ENCODE assay signal across 17 mouse cellular contexts in genomic region chr14:60985077-60985476, GRCm38 (mm10).
A peak's percentile ranks its signal among the peaks of the same experiment; 100 is the strongest.
DNase-seq lines count a peak whose midpoint lies in the region; ATAC-seq and TF ChIP-seq lines count a peak whose summit lies in the region.
"Had no signal": no experiment of that assay in that cellular context is flagged by ENCODE, and none has a peak within 500 bp of the region (broad histone marks: within the 10 kb centered on the region; RNA-seq: fewer than 3 reads in every experiment).

No protein-coding gene starts in this region.

- peak; percentile 11; the same call in 1 of the 2 replicates for ATAC-seq in frontal cortex, adult (ENCODE audit: low TSS enrichment)
- no peak for ATAC-seq in lung, postnatal 0 days
- ATAC-seq in embryonic facial prominence, embryonic 12.5 days (ENCODE audit: insufficient number of reproducible peaks, insufficient read depth, low FRiP score, low TSS enrichment) = no peak
- no peak for ATAC-seq in limb, embryonic 11.5 days (ENCODE audit: insufficient number of reproducible peaks, low FRiP score, low TSS enrichment, low read depth)
- ATAC-seq: Patski had no signal

- H3K27ac ChIP-seq in lung, postnatal 0 days (ENCODE audit: low read length) = no peak overlapping the region
- 0 out of 2 replicates have a peak overlapping the region, but pooled peaks have one; percentile 30 for H3K27ac ChIP-seq in embryonic facial prominence, embryonic 12.5 days
- no peak overlapping the region for H3K27ac ChIP-seq in limb, embryonic 11.5 days (replicated peaks; ENCODE audit: low read depth, low read length)
- H3K27ac ChIP-seq: neural tube, embryonic 12.5 days had no signal

- H3K9me3 ChIP-seq in lung, postnatal 0 days (ENCODE audit: low read length) = no peaks in the 10 kb centered on the region
- no peaks in the 10 kb centered on the region for H3K9me3 ChIP-seq in embryonic facial prominence, embryonic 12.5 days
- H3K9me3 ChIP-seq in limb, embryonic 11.5 days (ENCODE audit: control insufficient read depth, low read length) = no peaks in the 10 kb centered on the region
- H3K9me3 ChIP-seq: neural tube, embryonic 12.5 days had no signal

- no peaks in the 10 kb centered on the region for H3K27me3 ChIP-seq in lung, postnatal 0 days (replicated peaks; ENCODE audit: insufficient read depth, low read length)
- no peaks in the 10 kb centered on the region for H3K27me3 ChIP-seq in embryonic facial prominence, embryonic 12.5 days
- no peaks in the 10 kb centered on the region for H3K27me3 ChIP-seq in limb, embryonic 11.5 days (ENCODE audit: control insufficient read depth, insufficient read depth, low read length)
- H3K27me3 ChIP-seq: neural tube, embryonic 12.5 days had no signal

- no peak overlapping the region for H3K4me2 ChIP-seq in lung, postnatal 0 days (replicated peaks; ENCODE audit: low read depth, low read length)
- no peak overlapping the region for H3K4me2 ChIP-seq in embryonic facial prominence, embryonic 12.5 days (replicated peaks)
- no peak overlapping the region for H3K4me2 ChIP-seq in limb, embryonic 11.5 days (ENCODE audit: low read depth, severe bottlenecking)
- H3K4me2 ChIP-seq: liver, embryonic 11.5 days; neural tube, embryonic 12.5 days had no signal

- no peak for TF ChIP-seq CTCF in lung, postnatal 0 days (IDR thresholded peaks at IDR 0.05)

- no peak overlapping the region for H3K4me3 ChIP-seq in lung, postnatal 0 days (ENCODE audit: low read depth, low read length)
- H3K4me3 ChIP-seq in embryonic facial prominence, embryonic 12.5 days = no peak overlapping the region
- H3K4me3 ChIP-seq in limb, embryonic 11.5 days (ENCODE audit: low read depth, low read length) = no peak overlapping the region
- H3K4me3 ChIP-seq: neural tube, embryonic 12.5 days had no signal

- 22% methylated on average over 4 of the region's 4 CpGs for WGBS in lung, postnatal 0 days
- 16% methylated on average over 4 of the region's 4 CpGs for WGBS in embryonic facial prominence, embryonic 12.5 days
- 11% methylated on average over 4 of the region's 4 CpGs for WGBS in limb, embryonic 11.5 days

- TF ChIP-seq EP300 in lung, postnatal 0 days (IDR thresholded peaks at IDR 0.05) = no peak

- peaks cover 7% of the 10 kb centered on the region; the same call in 1 of the 2 replicates for H3K4me1 ChIP-seq in lung, postnatal 0 days (ENCODE audit: insufficient read depth, low read depth, low read length)
- peaks cover 35% of the 10 kb centered on the region for H3K4me1 ChIP-seq in embryonic facial prominence, embryonic 12.5 days
- H3K4me1 ChIP-seq in limb, embryonic 11.5 days (ENCODE audit: control insufficient read depth, insufficient read depth, low read length) = peaks cover 14% of the 10 kb centered on the region

- DNase-seq in frontal cortex, adult 2 months (ENCODE audit: extremely low spot score in 1 of 2, low spot score in 1 of 2) = no peak
- DNase-seq in lung, postnatal 10 days = peak; percentile 24
- no peak for DNase-seq in lung, postnatal 0 days (ENCODE audit: low spot score)
- peak; percentile 51 for DNase-seq in limb, embryonic 11.5 days (ENCODE audit: low spot score)
- DNase-seq in kidney, postnatal 10 days = no peak
- DNase-seq in ovary, postnatal 36 days (ENCODE audit: low spot score) = no peak
- DNase-seq: cerebellum, adult 11-12 months; cerebellum, postnatal 36 days; gastrocnemius, postnatal 10 days; kidney, adult 9 months; retina, postnatal 1 day; thymus, adult 2 months had no signal

- no peaks in the 10 kb centered on the region for H3K36me3 ChIP-seq in lung, postnatal 0 days (ENCODE audit: insufficient read depth, low read length)
- no peaks in the 10 kb centered on the region for H3K36me3 ChIP-seq in embryonic facial prominence, embryonic 12.5 days
- no peaks in the 10 kb centered on the region for H3K36me3 ChIP-seq in limb, embryonic 11.5 days (ENCODE audit: control insufficient read depth, insufficient read depth, low read length)

- H3K9ac ChIP-seq in lung, postnatal 0 days (replicated peaks; ENCODE audit: low read depth) = no peak overlapping the region
- H3K9ac ChIP-seq in embryonic facial prominence, embryonic 12.5 days = no peak overlapping the region
- no peak overlapping the region for H3K9ac ChIP-seq in limb, embryonic 11.5 days (ENCODE audit: low read length)
- H3K9ac ChIP-seq: neural tube, embryonic 12.5 days had no signal

Comparison
In these comparisons a context has a peak if more than half of its experiments do, and no peak if none do; other contexts are left out.
1. DNase-seq: peak in lung, postnatal 10 days (single experiment) and limb, embryonic 11.5 days (single experiment); none in frontal cortex, adult 2 months (0 of 2), lung, postnatal 0 days (single experiment), kidney, postnatal 10 days (single experiment) and ovary, postnatal 36 days (single experiment).